Mouse (Mus musculus): ENCODE data around the gene Olfr1314.

Gene Olfr1314

DNA sequence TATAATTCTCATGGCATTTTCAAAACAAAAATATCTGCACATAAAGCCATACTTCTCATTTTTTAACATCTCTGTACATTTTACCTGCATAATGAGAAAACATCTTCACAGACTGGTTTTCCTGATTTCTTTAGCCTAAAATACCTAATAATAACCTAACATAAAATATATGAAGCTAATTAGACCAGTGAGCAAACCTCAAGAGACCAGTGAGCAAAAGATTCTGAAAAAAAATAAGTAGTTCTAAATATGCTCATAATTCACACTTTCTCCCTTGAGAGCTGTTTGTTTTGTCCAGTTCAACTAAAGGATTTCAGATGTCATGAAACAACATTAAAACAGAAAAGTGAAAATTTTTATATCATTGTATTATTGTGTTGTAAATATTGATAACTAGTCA is at the start of gene Olfr1314:
Gene Olfr1314 (minus strand): TSS at position 101 of the 400 bp plus-strand sequence.
- DNase-seq (ENCODE audit: low read depth, low spot score), result no peak

DNA sequence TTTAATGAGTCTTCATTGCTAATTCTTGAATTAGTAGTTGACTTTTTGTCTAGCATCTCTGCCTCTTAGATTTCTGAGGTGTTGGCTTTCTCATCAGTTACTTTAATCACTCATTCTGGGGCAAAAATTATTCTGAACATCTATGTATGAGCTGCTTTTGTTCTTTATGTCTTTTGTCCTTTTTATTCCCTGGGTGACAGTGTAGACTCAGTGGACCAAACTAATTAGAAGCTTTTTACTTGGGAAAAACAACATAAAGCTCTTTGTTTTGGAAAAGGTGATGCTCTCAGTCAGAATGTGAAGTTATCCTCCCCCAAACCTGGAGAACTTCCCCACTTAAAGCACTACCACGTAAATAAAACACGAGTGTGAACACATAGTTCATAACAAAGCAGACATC is 43.4 kb upstream of the Olfr1314 start, which contains the start of gene Olfr1317:
Gene Olfr1317 (plus strand): TSS at position 301 of the 400 bp plus-strand sequence.
- DNase-seq (ENCODE audit: low read depth, low spot score), result no peak

- DNase-seq (ENCODE audit: low read depth, low spot score), result no peak
Observed at GRCm38 (mm10) chr2:112134877-112135276, 38.3 kb upstream of the Olfr1314 start, which contains the start of gene Olfr1316. Gene Olfr1316 (minus strand): TSS chr2:112134977.

DNA sequence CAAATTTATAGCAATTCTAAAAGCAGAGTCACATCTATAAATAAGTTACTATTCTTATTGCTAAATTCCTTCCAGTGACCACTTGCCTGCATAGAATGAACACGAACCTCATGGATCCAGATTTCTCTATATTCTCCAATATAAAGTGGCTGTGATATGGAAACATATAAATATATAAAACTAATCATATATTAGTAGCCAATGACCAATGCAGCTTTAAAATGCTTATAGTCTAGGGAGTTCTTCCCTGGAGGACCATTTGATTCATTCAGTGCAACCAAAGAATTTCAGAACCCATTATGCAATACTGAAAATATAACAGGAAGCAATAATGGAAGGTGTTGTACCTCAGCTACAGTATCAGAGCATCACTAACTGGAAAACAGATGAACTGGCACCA is 18.8 kb upstream of the Olfr1314 start, which contains the start of gene Olfr1315-ps1:
Gene Olfr1315-ps1 (minus strand): TSS at position 101 of the 400 bp plus-strand sequence.
- DNase-seq (ENCODE audit: low read depth, low spot score), result no peak

GRCm38 (mm10) chr2:112077743-112078142 is 18.8 kb downstream of the Olfr1314 start, which contains the start of gene Olfr1313:
Gene Olfr1313 (minus strand): TSS chr2:112077843.
- no peak for DNase-seq (ENCODE audit: low read depth, low spot score)

GRCm38 (mm10) chr2:112050138-112050537 is 46.4 kb downstream of the Olfr1314 start, which contains the start of gene Olfr1312:
Gene Olfr1312 (minus strand): TSS chr2:112050238.
- DNase-seq (ENCODE audit: low read depth, low spot score), result no peak

Measured in mesoderm, embryonic 11.5 days (tissue).